Comparison of ENCODE assay signal across 11 mouse cellular contexts in the genomic region with DNA sequence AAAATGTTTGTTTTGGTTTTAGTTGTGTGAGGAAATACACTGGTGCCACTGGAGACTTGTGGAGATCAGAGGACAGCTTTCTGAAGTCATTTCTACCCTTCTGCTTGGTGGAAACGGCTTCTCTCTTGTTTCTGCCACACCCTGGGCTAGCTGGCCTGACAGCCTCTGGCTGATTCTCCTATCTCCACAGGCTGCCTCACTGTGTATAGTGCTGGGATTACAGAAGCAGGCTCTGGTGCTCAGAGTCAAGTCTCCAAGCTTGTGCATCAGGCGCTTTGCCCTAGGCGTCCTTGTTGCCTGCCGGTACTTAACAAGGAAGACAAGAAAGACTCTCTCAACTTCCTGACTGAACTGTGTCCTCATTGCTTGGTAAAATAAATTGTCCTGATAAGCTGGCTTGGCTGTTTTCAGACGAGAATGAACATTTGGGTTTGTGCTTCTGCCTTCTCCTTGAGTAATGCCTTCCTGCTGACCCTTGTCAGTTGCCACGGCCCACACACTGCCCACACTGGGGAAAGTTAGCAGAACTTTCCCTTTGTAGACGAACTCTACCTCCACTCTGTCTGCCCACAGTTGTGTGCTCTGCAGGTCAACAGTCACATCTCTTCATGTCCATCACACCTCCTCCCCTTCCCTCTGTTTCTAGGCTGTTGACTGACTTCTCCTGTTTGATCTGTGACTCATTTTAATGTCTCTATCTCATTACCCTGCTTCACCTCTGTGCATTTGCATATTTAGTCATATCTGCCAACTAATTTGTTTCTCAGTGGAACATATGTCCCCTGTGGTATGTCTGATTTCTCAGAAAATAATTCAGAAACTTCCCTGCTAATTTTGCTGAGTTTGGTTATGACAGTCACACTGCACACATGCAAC. TPM values are rescaled to one million over a fixed set of nuclear protein-coding genes. Genes with fewer than 3 reads are reported as not detected.
DNase-seq lines count a peak whose midpoint lies in the region; ATAC-seq lines count a peak whose summit lies in the region.
"Had no signal": no experiment of that assay in that cellular context is flagged by ENCODE, and none has a peak within 500 bp of the region (broad histone marks: within the 10 kb centered on the region; RNA-seq: fewer than 3 reads in every experiment).

No protein-coding gene starts in this region.

- H3K9me3 ChIP-seq in midbrain, embryonic 13.5 days: no peaks in the 10 kb centered on the region

- no peak overlapping the region for H3K27ac ChIP-seq in midbrain, embryonic 13.5 days

- WGBS in midbrain, embryonic 13.5 days: 77% methylated on average over 7 of the region's 7 CpGs

- peaks cover 15% of the 10 kb centered on the region for H3K27me3 ChIP-seq in midbrain, embryonic 13.5 days

- DNase-seq in adrenal gland, postnatal 14 days: peak; percentile 31
- no peak for DNase-seq in adrenal gland, postnatal 4 days (ENCODE audit: low spot score in 2 of 2)
- peak; percentile 50 for DNase-seq in kidney, adult 9 months
- no peak for DNase-seq in left cerebral cortex, postnatal 10 days (ENCODE audit: extremely low spot score in 1 of 2, low spot score in 2 of 2)
- DNase-seq in left cerebral cortex, postnatal 14 days (ENCODE audit: low spot score in 2 of 2): no peak
- DNase-seq: gastrocnemius, postnatal 14 days had no signal

- H3K36me3 ChIP-seq in midbrain, embryonic 13.5 days: no peaks in the 10 kb centered on the region

- ATAC-seq in CD4-positive, CD25-positive, alpha-beta regulatory T cell, adult 4 months: peak; percentile 68
- peak; percentile 19 for ATAC-seq in megakaryocyte, adult 5-6 weeks (ENCODE audit: poor library complexity, severe bottlenecking)
- no peak for ATAC-seq in midbrain, embryonic 13.5 days

- intact Hi-C loops in left cerebral cortex, postnatal 10 days (cut with DNase I): loop anchor here (10.0 kb wide), 1 partner anchor 207 kb away; no protein-coding TSS in a partner anchor
- intact Hi-C loops in left cerebral cortex, postnatal 14 days (cut with DNase I): no loop called here

- no peak overlapping the region for H3K4me2 ChIP-seq in midbrain, embryonic 13.5 days (replicated peaks)

- H3K4me3 ChIP-seq in midbrain, embryonic 13.5 days (replicated peaks): no peak overlapping the region

- H3K9ac ChIP-seq in midbrain, embryonic 13.5 days (replicated peaks): no peak overlapping the region

- H3K4me1 ChIP-seq in midbrain, embryonic 13.5 days (replicated peaks): peaks cover 8% of the 10 kb centered on the region

RNA-seq across cellular contexts. Expression of a gene that starts 1.3 kb away (rescaled TPM):
- 11.0 and 23.6 TPM in 2 replicates for total RNA-seq in adrenal gland, postnatal 14 days (2021)
- 10 to 100 TPM; 19.9 to 24.1 TPM for total RNA-seq in adrenal gland, postnatal 4 days (2021)
- polyA plus RNA-seq in CD4-positive, CD25-positive, alpha-beta regulatory T cell, adult 4 months (2017; shearing (Covaris generic)): 100 to 1,000 TPM; 196 to 256 TPM
- 4.7 and 5.7 TPM in 2 replicates for total RNA-seq in megakaryocyte, adult 5-6 weeks (2015)
- total RNA-seq in megakaryocyte, adult 5-6 weeks (2017): 4.5 and 11.2 TPM in 2 replicates
- total RNA-seq in left cerebral cortex, postnatal 10 days (2021): 1 to 10 TPM; 1.2 to 1.6 TPM
- polyA plus RNA-seq in midbrain, embryonic 13.5 days (2015; fragmentation: Nextera tagmentation; extraction: Ambion mirVana): 0.94 and 0.98 TPM in 2 replicates
- total RNA-seq in left cerebral cortex, postnatal 14 days (2021): 1 to 10 TPM in 1 of 2 experiments, under 1 TPM in 1; 0.77 to 1.5 TPM

RNA-seq across cellular contexts. Expression of a gene that starts 8.5 kb away (rescaled TPM):
- total RNA-seq in adrenal gland, postnatal 14 days (2021): 15.4 and 36.5 TPM in 2 replicates
- 10 to 100 TPM; 16.3 to 18.0 TPM for total RNA-seq in adrenal gland, postnatal 4 days (2021)
- polyA plus RNA-seq in CD4-positive, CD25-positive, alpha-beta regulatory T cell, adult 4 months (2017; shearing (Covaris generic)): 100 to 1,000 TPM; 342 to 402 TPM
- 5.0 and 5.8 TPM in 2 replicates for total RNA-seq in megakaryocyte, adult 5-6 weeks (2015)
- 5.3 and 14.2 TPM in 2 replicates for total RNA-seq in megakaryocyte, adult 5-6 weeks (2017)
- 1 to 10 TPM; 3.1 to 3.4 TPM for total RNA-seq in left cerebral cortex, postnatal 10 days (2021)
- polyA plus RNA-seq in midbrain, embryonic 13.5 days (2015; fragmentation: Nextera tagmentation; extraction: Ambion mirVana): 3.0 and 5.2 TPM in 2 replicates
- 1 to 10 TPM; 2.2 TPM for total RNA-seq in left cerebral cortex, postnatal 14 days (2021)

RNA-seq across cellular contexts. Expression of a gene that starts 23.3 kb away (rescaled TPM):
- 1.8 and 19.3 TPM in 2 replicates for total RNA-seq in adrenal gland, postnatal 14 days (2021)
- total RNA-seq in adrenal gland, postnatal 4 days (2021): 1 to 10 TPM in 1 of 2 experiments, under 1 TPM in 1; 0.81 to 1.2 TPM
- polyA plus RNA-seq in CD4-positive, CD25-positive, alpha-beta regulatory T cell, adult 4 months (2017; shearing (Covaris generic)): 1,000 to 10,000 TPM; 1,659 to 2,511 TPM
- 5.3 and 9.4 TPM in 2 replicates for total RNA-seq in megakaryocyte, adult 5-6 weeks (2015)
- total RNA-seq in megakaryocyte, adult 5-6 weeks (2017): 7.8 and 9.9 TPM in 2 replicates
- not detected for total RNA-seq in left cerebral cortex, postnatal 10 days (2021)
- polyA plus RNA-seq in midbrain, embryonic 13.5 days (2015; fragmentation: Nextera tagmentation; extraction: Ambion mirVana): not detected in 2 replicates
- total RNA-seq in left cerebral cortex, postnatal 14 days (2021): not detected
- total RNA-seq: left cerebral cortex, postnatal 36 days had no signal
- polyA plus RNA-seq: neural tube, embryonic 11.5 days had no signal

RNA-seq across cellular contexts. Expression of a gene that starts 28.9 kb away (rescaled TPM):
- total RNA-seq in adrenal gland, postnatal 14 days (2021): 0.63 and 3.8 TPM in 2 replicates
- total RNA-seq in adrenal gland, postnatal 4 days (2021): not detected
- polyA plus RNA-seq in CD4-positive, CD25-positive, alpha-beta regulatory T cell, adult 4 months (2017; shearing (Covaris generic)): 100 to 1,000 TPM; 600 to 617 TPM
- 1.5 and 3.5 TPM in 2 replicates for total RNA-seq in megakaryocyte, adult 5-6 weeks (2015)
- total RNA-seq in megakaryocyte, adult 5-6 weeks (2017): 3.9 TPM in 2 replicates
- not detected for total RNA-seq in left cerebral cortex, postnatal 10 days (2021)
- not detected in 2 replicates for polyA plus RNA-seq in midbrain, embryonic 13.5 days (2015; fragmentation: Nextera tagmentation; extraction: Ambion mirVana)
- not detected for total RNA-seq in left cerebral cortex, postnatal 14 days (2021)
- total RNA-seq: gastrocnemius, postnatal 14 days; left cerebral cortex, postnatal 36 days had no signal
- polyA plus RNA-seq: neural tube, embryonic 11.5 days had no signal

RNA-seq across cellular contexts. Expression of a gene that starts 28.9 kb away (rescaled TPM):
- total RNA-seq in adrenal gland, postnatal 14 days (2021): 4.9 and 12.6 TPM in 2 replicates
- 1 to 10 TPM; 2.8 to 6.3 TPM for total RNA-seq in adrenal gland, postnatal 4 days (2021)
- polyA plus RNA-seq in CD4-positive, CD25-positive, alpha-beta regulatory T cell, adult 4 months (2017; shearing (Covaris generic)): 10 to 100 TPM; 62.5 to 69.5 TPM
- total RNA-seq in megakaryocyte, adult 5-6 weeks (2015): 0.68 TPM in 1 of 2 replicates, not detected in the other
- total RNA-seq in megakaryocyte, adult 5-6 weeks (2017): 7.3 and 16.2 TPM in 2 replicates
- not detected for total RNA-seq in left cerebral cortex, postnatal 10 days (2021)
- not detected in 2 replicates for polyA plus RNA-seq in midbrain, embryonic 13.5 days (2015; fragmentation: Nextera tagmentation; extraction: Ambion mirVana)
- 1 to 10 TPM in 1 of 2 experiments, not detected in 1; 1.4 TPM for total RNA-seq in left cerebral cortex, postnatal 14 days (2021)
- total RNA-seq: left cerebral cortex, postnatal 36 days had no signal
- polyA plus RNA-seq: neural tube, embryonic 11.5 days had no signal

Comparison
In these comparisons a context has a peak if more than half of its experiments do, and no peak if none do; other contexts are left out.
1. DNase-seq: peak in adrenal gland, postnatal 14 days (single experiment) and kidney, adult 9 months (single experiment); none in adrenal gland, postnatal 4 days (0 of 2), left cerebral cortex, postnatal 10 days (0 of 2) and left cerebral cortex, postnatal 14 days (0 of 2).